Mouse (Mus musculus) kidney, adult 2 months (tissue): ENCODE results near the gene Nup153. TPM values are rescaled to one million over a fixed set of nuclear protein-coding genes. Genes with fewer than 3 reads are reported as not detected.

ENCODE experiments used
- DNase-seq: peaks from one replicate; pipeline ENCODE4 v3.0.0; 2021
- H3K27ac ChIP-seq: fragments of 200-500 bp; 2 replicates; pipeline ENCODE4 v1.5.1; 2012; ENCODE audit warnings: low read depth, low read length, control low read depth, inconsistent platforms; ENCODE audit not compliant: insufficient read depth
- H3K27me3 ChIP-seq: fragments of 200-500 bp; replicated peaks from 2 replicates; pipeline ENCODE4 v1.6.1; 2012; ENCODE audit warnings: mild to moderate bottlenecking, moderate library complexity, low read length, inconsistent platforms; ENCODE audit not compliant: control insufficient read depth, insufficient read depth
- H3K36me3 ChIP-seq: fragments of 200-500 bp; 2 replicates; pipeline ENCODE4 v1.6.1; 2012; ENCODE audit warnings: mild to moderate bottlenecking, moderate library complexity, low read length, inconsistent platforms; ENCODE audit not compliant: control insufficient read depth, insufficient read depth
- H3K4me1 ChIP-seq: fragments of 200-500 bp; 2 replicates; pipeline ENCODE4 v1.6.1; 2011; ENCODE audit warnings: low read length; ENCODE audit not compliant: control insufficient read depth, insufficient read depth
- H3K4me3 ChIP-seq: fragments of 200-500 bp; 2 replicates; pipeline ENCODE4 v1.5.1; 2011; ENCODE audit warnings: mild to moderate bottlenecking, low read depth, low read length, control low read depth; ENCODE audit not compliant: insufficient read depth
- CTCF ChIP-seq: fragments of 200-500 bp; conservative IDR thresholded peaks from 2 replicates; pipeline ENCODE4 v1.5.1; 2011; ENCODE audit warnings: low read depth, mild to moderate bottlenecking, control low read depth, low read length, moderate library complexity, mixed read lengths; ENCODE audit not compliant: insufficient read depth, insufficient read length
- POLR2A ChIP-seq: fragments of 200-500 bp; IDR thresholded peaks from one replicate; pipeline ENCODE4 v1.6.1; 2011; ENCODE audit warnings: low read depth, low read length, control low read depth
- WGBS: fragments of 180-500 bp; shearing (Covaris S2); methylation state at CpG from one replicate; pipeline ENCODE4 v1.1.7; 2018; 5-methylcytosine and 5-hydroxymethylcytosine counted together
- polyA plus RNA-seq: library from polyadenylated mRNA; depleted of rRNA; stranded (reverse); fragments of >200 nt; gene quantifications from 2 replicates; pipeline ENCODE4 v1.2.3, GENCODE M21; 2012

Nup153 gene
- polyA plus RNA-seq, 1 experiment = 38.2 TPM

GRCm38 (mm10) chr13:46670514-46670913, 57.2 kb downstream of the Nup153 start:
- no peak overlapping the region for H3K27ac ChIP-seq
- DNase-seq = no peak
- H3K27me3 ChIP-seq = no peaks in the 10 kb centered on the region
- peak overlapping the region; percentile 62 for H3K4me3 ChIP-seq
- 50% methylated on average over 9 of the region's 9 CpGs for WGBS
- no peak for TF ChIP-seq CTCF
- TF ChIP-seq POLR2A = no peak
- H3K4me1 ChIP-seq = peaks cover 10% of the 10 kb centered on the region; the same call in 1 of the 2 replicates
- peaks cover 4% of the 10 kb centered on the region; the same call in 1 of the 2 replicates for H3K36me3 ChIP-seq

- DNase-seq = peak; percentile 14
These were observed 58.0 kb downstream of the Nup153 start for GRCm38 (mm10) chr13:46669620-46670271.

DNA sequence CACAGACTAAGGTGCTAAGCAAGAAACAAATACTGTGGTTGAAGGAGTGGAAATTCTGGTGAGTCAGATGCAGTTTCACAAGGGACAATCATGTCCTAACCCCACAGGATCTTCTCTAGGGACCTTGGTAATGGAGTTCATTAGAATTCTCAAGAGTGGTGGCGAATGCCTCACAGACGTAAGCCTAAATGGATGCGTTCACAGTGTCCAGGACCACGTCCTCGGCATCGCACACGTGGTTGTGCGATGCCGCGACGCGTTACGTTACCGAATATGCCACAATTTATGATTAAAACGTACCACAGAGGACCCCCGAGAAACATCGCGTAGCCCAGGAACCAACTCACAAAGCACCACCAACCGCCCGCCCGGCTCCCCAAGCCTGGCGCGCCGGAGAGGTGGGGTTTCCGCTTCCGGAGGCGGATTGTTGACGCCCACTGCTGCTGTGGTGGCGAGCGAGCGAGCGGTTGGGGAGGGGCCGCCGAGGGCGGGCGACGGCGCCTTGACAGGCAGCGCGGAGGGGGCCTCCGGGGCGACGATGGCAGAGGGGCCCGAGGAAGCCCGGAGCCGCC, 58.6 kb downstream of the Nup153 start, which contains the start of gene Fam8a1:
Gene Fam8a1, plus strand, starts transcription at position 475 of the 572 bp plus-strand sequence.
- DNase-seq = peak; percentile 95
- under 1% methylated on average over 46 of the region's 46 CpGs for WGBS
- H3K4me3 ChIP-seq = peak within 1 kb of the TSS; percentile 62
- no peaks in the 10 kb centered on the region for H3K27me3 ChIP-seq
- TF ChIP-seq POLR2A (no peak), CTCF (no peak)
- peak within 1 kb of the TSS; percentile 67; the same call in 1 of the 2 replicates for H3K27ac ChIP-seq
- H3K36me3 ChIP-seq = peaks cover 4% of the 10 kb centered on the region; the same call in 1 of the 2 replicates
- H3K4me1 ChIP-seq = peaks cover 6% of the 10 kb centered on the region; the same call in 1 of the 2 replicates

More at GRCm38 (mm10) chr13:46669620-46670271, 58.0 kb downstream of the Nup153 start:
- under 1% methylated on average over 90 of the region's 96 CpGs for WGBS
- peaks cover 4% of the 10 kb centered on the region; the same call in 1 of the 2 replicates for H3K36me3 ChIP-seq
- peak overlapping the region; percentile 21; the same call in 1 of the 2 replicates for H3K27ac ChIP-seq
- H3K4me1 ChIP-seq = peaks cover 8% of the 10 kb centered on the region; the same call in 1 of the 2 replicates
- H3K27me3 ChIP-seq = no peaks in the 10 kb centered on the region
- H3K4me3 ChIP-seq = peak overlapping the region; percentile 62
- TF ChIP-seq CTCF (no peak), POLR2A (no peak)

DNA sequence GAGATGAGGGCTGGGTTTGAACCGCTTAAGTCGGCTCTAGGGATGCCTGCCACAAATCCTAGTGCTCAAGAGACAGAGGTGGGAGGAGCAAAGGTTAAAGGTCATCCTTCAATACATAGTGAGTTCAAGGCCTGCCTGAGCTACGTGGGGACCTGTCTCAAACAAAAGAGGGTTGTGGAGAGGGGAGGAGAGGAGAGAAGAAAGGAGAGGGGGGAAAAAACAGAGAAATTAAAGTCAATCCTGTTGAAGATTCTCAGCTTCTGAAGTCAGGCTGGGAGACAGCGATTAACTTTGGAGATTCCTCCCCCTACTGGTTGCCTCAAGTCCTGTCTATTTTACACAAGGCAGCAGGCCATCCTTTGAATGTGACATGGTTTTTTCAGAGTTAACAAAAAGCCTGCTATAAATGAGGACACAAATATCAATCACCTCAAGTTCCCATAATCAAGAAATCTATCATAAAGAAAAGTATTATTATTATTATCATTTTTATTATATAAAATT, 64.2 kb downstream of the Nup153 start:
- peak; percentile 27 for DNase-seq
- TF ChIP-seq CTCF (peak; percentile 41; the same call in 1 of the 2 replicates), POLR2A (no peak)
- Histone ChIP-seq H3K36me3 (no peaks in the 10 kb centered on the region), H3K4me1 (no peaks in the 10 kb centered on the region), H3K4me3 (no peak overlapping the region), H3K27ac (no peak overlapping the region), H3K27me3 (no peaks in the 10 kb centered on the region)
- WGBS = 29% methylated on average over 4 of the region's 4 CpGs

- H3K27ac ChIP-seq = no peak overlapping the region
- DNase-seq = no peak
- 92% methylated on average over 5 of the region's 5 CpGs for WGBS
- no peak for TF ChIP-seq CTCF
- TF ChIP-seq POLR2A = no peak
- H3K4me3 ChIP-seq = no peak overlapping the region
- no peaks in the 10 kb centered on the region for H3K27me3 ChIP-seq
- no peaks in the 10 kb centered on the region for H3K36me3 ChIP-seq
- H3K4me1 ChIP-seq = no peaks in the 10 kb centered on the region
These were observed 68.5 kb downstream of the Nup153 start for GRCm38 (mm10) chr13:46659211-46659610.

DNA sequence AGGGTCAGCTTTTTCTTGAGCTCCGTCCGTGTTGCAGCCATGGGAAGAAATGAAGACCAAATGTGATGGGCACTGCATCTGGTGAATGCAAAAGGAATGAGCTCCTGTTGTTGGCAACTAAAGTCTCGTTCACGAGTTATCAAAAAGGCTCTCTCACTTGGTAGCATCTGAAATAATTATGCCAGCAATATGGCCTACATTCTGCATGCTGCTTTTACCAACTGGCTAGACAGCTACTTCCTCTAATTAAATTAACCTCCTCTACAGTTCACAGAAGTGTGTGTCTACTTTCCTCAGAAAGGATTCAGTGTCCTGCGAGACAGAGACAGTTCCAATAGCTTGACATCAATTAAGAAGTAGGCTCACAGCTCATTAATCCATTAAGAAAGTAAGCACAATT, 73.2 kb downstream of the Nup153 start:
- WGBS = 85% methylated on average over 5 of the region's 5 CpGs
- no peaks in the 10 kb centered on the region for H3K27me3 ChIP-seq
- H3K4me1 ChIP-seq = no peaks in the 10 kb centered on the region
- TF ChIP-seq CTCF (no peak), POLR2A (no peak)
- H3K27ac ChIP-seq = no peak overlapping the region
- H3K4me3 ChIP-seq = no peak overlapping the region
- DNase-seq = no peak
- H3K36me3 ChIP-seq = no peaks in the 10 kb centered on the region

GRCm38 (mm10) chr13:46653671-46654070, 74.1 kb downstream of the Nup153 start:
- Histone ChIP-seq H3K4me1 (no peaks in the 10 kb centered on the region), H3K27ac (no peak overlapping the region), H3K4me3 (no peak overlapping the region), H3K27me3 (no peaks in the 10 kb centered on the region), H3K36me3 (no peaks in the 10 kb centered on the region)
- TF ChIP-seq CTCF (no peak), POLR2A (no peak)
- DNase-seq = no peak
- 70% methylated on average over 4 of the region's 4 CpGs for WGBS
